Mouse (Mus musculus) spleen, adult 2 months (tissue): ENCODE measurements at regions not wholly inside any gene's neighbourhood (a gene's known extent, or its start where the extent isn't known, plus 50 kb on each side); places are given as distances from the start of the nearest gene placed in this dataset.

Experiments used
- DNase-seq, 2 experiments: peaks; one replicate each; pipeline versions ENCODE4 v3.0.0 to v3.0.0-alpha.2; 2012 to 2021; ENCODE audit warnings: low spot score in 2 of 2, low read depth in 1 of 2
- H3K27ac ChIP-seq: fragments of 200-500 bp; 2 replicates; pipeline ENCODE4 v1.5.1; 2012; ENCODE audit warnings: low read length, inconsistent platforms; ENCODE audit not compliant: insufficient read depth
- H3K27me3 ChIP-seq: fragments of 200-500 bp; 2 replicates; pipeline ENCODE4 v1.6.1; 2012; ENCODE audit warnings: mild to moderate bottlenecking, moderate library complexity, low read length, inconsistent platforms; ENCODE audit not compliant: control insufficient read depth, insufficient read depth
- H3K36me3 ChIP-seq: fragments of 200-500 bp; 2 replicates; pipeline ENCODE4 v1.6.1; 2012; ENCODE audit warnings: mild to moderate bottlenecking, low read length, inconsistent platforms; ENCODE audit not compliant: control insufficient read depth, insufficient read depth
- H3K4me1 ChIP-seq: fragments of 200-500 bp; 2 replicates; pipeline ENCODE4 v1.6.1; 2011; ENCODE audit warnings: inconsistent platforms; ENCODE audit not compliant: control insufficient read depth, insufficient read depth, insufficient read length
- H3K4me3 ChIP-seq: fragments of 200-500 bp; 2 replicates; pipeline ENCODE4 v1.5.1; 2011; ENCODE audit warnings: mild to moderate bottlenecking, inconsistent platforms; ENCODE audit not compliant: insufficient read depth, insufficient read length; ENCODE audit errors: extremely low read depth
- CTCF ChIP-seq: fragments of 200-500 bp; IDR thresholded peaks from 2 replicates; pipeline ENCODE4 v1.5.1; 2011; ENCODE audit warnings: mild to moderate bottlenecking, inconsistent platforms; ENCODE audit not compliant: insufficient read depth, insufficient read length, insufficient replicate concordance; ENCODE audit errors: extremely low read depth
- POLR2A ChIP-seq: fragments of 200-500 bp; IDR thresholded peaks from 2 replicates; pipeline ENCODE4 v1.6.1; 2011; ENCODE audit warnings: low read depth, low read length, inconsistent platforms
- WGBS: fragments of 180-500 bp; shearing (Covaris S2); methylation state at CpG from one replicate; pipeline ENCODE4 v1.1.7; 2018; 5-methylcytosine and 5-hydroxymethylcytosine counted together

- TF ChIP-seq POLR2A: no peak
- TF ChIP-seq CTCF: no peak
- H3K27me3 ChIP-seq: no peaks in the 10 kb centered on the region
- WGBS: 91% methylated on average over 9 of the region's 9 CpGs
- no peak overlapping the region for H3K27ac ChIP-seq
- no peak for DNase-seq
- H3K36me3 ChIP-seq: no peaks in the 10 kb centered on the region
- no peaks in the 10 kb centered on the region for H3K4me1 ChIP-seq
- no peak overlapping the region for H3K4me3 ChIP-seq
These were observed 282.1 kb upstream of the Id2 start for GRCm38 (mm10) chr12:25379016-25379415.

- WGBS: 82% methylated on average over 6 of the region's 6 CpGs
- no peak for TF ChIP-seq POLR2A
- TF ChIP-seq CTCF: no peak
- Histone ChIP-seq H3K36me3 (no peaks in the 10 kb centered on the region), H3K4me1 (no peaks in the 10 kb centered on the region), H3K27me3 (no peaks in the 10 kb centered on the region), H3K27ac (no peak overlapping the region), H3K4me3 (no peak overlapping the region)
- no peak for DNase-seq
These were observed 281.2 kb upstream of the Id2 start for GRCm38 (mm10) chr12:25378036-25378645.

- H3K36me3 ChIP-seq: no peaks in the 10 kb centered on the region
- no peak for TF ChIP-seq CTCF
- no peak for TF ChIP-seq POLR2A
These were observed 279.5 kb upstream of the Id2 start for GRCm38 (mm10) chr12:25376451-25376850.

GRCm38 (mm10) chr12:25367541-25367940, 270.6 kb upstream of the Id2 start:
- no peaks in the 10 kb centered on the region for H3K27me3 ChIP-seq
- TF ChIP-seq CTCF: no peak
- no peak for TF ChIP-seq POLR2A
- 91% methylated on average over 1 of the region's 1 CpGs for WGBS

More at GRCm38 (mm10) chr12:25376451-25376850, 279.5 kb upstream of the Id2 start:
- H3K4me1 ChIP-seq: no peaks in the 10 kb centered on the region
- no peak overlapping the region for H3K4me3 ChIP-seq
- H3K27ac ChIP-seq: no peak overlapping the region
- 91% methylated on average over 8 of the region's 8 CpGs for WGBS
- H3K27me3 ChIP-seq: no peaks in the 10 kb centered on the region
- DNase-seq: no peak

GRCm38 (mm10) chr12:25365600-25366267, 268.8 kb upstream of the Id2 start:
- TF ChIP-seq POLR2A: no peak
- no peak for TF ChIP-seq CTCF
- H3K36me3 ChIP-seq: no peaks in the 10 kb centered on the region
- no peak overlapping the region for H3K27ac ChIP-seq
- WGBS: 80% methylated on average over 3 of the region's 3 CpGs
- H3K4me3 ChIP-seq: no peak overlapping the region
- H3K4me1 ChIP-seq: no peaks in the 10 kb centered on the region
- no peak for DNase-seq
- no peaks in the 10 kb centered on the region for H3K27me3 ChIP-seq

More at GRCm38 (mm10) chr12:25367541-25367940, 270.6 kb upstream of the Id2 start:
- Histone ChIP-seq H3K4me3 (no peak overlapping the region), H3K4me1 (no peaks in the 10 kb centered on the region), H3K27ac (no peak overlapping the region), H3K36me3 (no peaks in the 10 kb centered on the region)
- DNase-seq: no peak

- no peak overlapping the region for H3K27ac ChIP-seq
- TF ChIP-seq CTCF (no peak), POLR2A (no peak)
- no peak for DNase-seq
- no peaks in the 10 kb centered on the region for H3K36me3 ChIP-seq
- no peak overlapping the region for H3K4me3 ChIP-seq
- 79% methylated on average over 7 of the region's 7 CpGs for WGBS
- no peaks in the 10 kb centered on the region for H3K27me3 ChIP-seq
- peaks cover 2% of the 10 kb centered on the region for H3K4me1 ChIP-seq
These were observed 268.1 kb upstream of the Id2 start for GRCm38 (mm10) chr12:25364966-25365568.

GRCm38 (mm10) chr12:25363839-25364238, 266.9 kb upstream of the Id2 start:
- DNase-seq: no peak
- Histone ChIP-seq H3K4me1 (peaks cover 2% of the 10 kb centered on the region), H3K27ac (no peak overlapping the region), H3K27me3 (no peaks in the 10 kb centered on the region), H3K4me3 (no peak overlapping the region), H3K36me3 (no peaks in the 10 kb centered on the region)
- TF ChIP-seq CTCF (no peak), POLR2A (no peak)
- WGBS: 87% methylated on average over 9 of the region's 9 CpGs
